Mouse (Mus musculus) ovary, postnatal 10 days (tissue): Measurements from ENCODE around the gene Tnk1.
A peak's percentile ranks its signal among the peaks of the same experiment; 100 is the strongest.

ENCODE experiments used
- DNase-seq: peaks from one replicate; pipeline ENCODE4 v3.0.0; 2022; ENCODE audit warnings: low spot score

Gene Tnk1

DNA sequence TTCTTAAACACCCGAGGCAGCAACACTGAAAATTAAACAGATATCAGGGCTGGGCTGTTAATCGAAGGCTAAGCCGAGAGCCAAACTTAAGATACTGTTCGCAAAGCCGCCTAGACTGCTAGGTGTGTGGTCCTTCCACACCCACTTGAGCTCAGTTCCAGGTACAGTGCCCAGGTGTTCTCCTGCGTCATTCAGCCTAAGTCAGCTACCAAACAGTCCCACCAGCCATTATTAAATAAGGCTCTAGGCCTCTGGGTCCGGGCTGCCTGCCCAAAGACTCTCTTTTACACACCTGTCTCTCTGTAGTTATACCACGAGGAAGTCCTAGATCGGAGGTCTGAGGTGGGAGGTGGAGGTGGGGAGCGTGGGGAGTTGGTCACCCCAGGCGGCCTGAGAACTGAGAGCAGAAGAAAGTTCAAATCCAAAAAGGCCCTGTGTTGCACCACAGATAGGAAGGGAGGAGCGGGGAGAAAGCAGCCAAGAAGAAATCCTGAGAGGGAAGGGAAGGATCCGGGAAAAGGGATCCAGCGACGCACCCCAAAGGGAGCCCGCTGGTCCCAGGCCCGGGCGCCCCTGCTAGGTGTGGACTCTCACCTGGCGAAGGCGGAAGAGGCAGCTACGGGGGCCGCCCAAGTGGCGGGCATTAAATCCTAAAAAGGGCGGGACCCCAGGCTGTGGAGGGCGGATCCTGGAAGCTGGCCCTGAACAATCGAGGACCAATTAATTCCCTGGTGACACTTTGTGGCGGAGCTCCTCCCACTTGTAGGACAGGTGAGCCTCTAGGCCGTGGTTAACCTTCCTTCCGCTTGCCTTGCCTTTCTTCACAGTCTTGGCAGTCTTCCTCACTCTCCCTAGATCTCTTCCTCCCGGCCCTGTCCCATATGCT lies at the start of gene Tnk1:
Gene Tnk1, minus strand, starts transcription at position 618 of the 886 bp plus-strand sequence.
- no peak for DNase-seq

- no peak for DNase-seq
Observed at GRCm38 (mm10) chr11:69904311-69904710, 45.8 kb upstream of the Tnk1 start.

DNA sequence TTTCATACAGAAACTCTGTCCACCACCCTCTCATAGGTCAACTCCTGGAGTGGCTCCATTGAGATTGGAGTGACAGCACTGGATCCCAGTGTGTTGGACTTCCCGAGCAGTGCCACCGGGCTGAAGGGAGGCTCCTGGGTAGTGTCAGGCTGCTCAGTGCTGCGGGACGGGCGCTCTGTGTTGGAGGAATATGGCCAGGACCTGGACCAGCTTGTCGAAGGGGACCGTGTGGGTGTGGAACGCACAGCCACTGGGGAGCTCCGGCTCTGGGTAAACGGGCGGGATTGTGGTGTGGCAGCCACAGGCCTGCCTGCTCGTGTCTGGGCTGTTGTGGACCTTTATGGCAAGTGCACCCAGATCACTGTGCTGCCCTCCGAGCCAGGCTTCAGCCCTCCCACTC lies 44.4 kb upstream of the Tnk1 start:
- no peak for DNase-seq

GRCm38 (mm10) chr11:69901993-69902392 lies 43.5 kb upstream of the Tnk1 start:
- no peak for DNase-seq

GRCm38 (mm10) chr11:69901406-69901846 lies 42.9 kb upstream of the Tnk1 start:
- peak; percentile 75 for DNase-seq

- DNase-seq: peak; percentile 69
Observed at GRCm38 (mm10) chr11:69900471-69901405, 42.2 kb upstream of the Tnk1 start, which contains the start of the genes 2810408A11Rik and Neurl4. Gene 2810408A11Rik, minus strand, starts transcription at chr11:69900987. Gene Neurl4, plus strand, starts transcription at chr11:69901072.

- no peak for DNase-seq
Observed at GRCm38 (mm10) chr11:69899870-69900269, 41.3 kb upstream of the Tnk1 start.

GRCm38 (mm10) chr11:69895291-69895690 lies 36.8 kb upstream of the Tnk1 start, which contains the start of gene Acap1:
Gene Acap1, minus strand, starts transcription at chr11:69895539.
- DNase-seq: no peak

DNA sequence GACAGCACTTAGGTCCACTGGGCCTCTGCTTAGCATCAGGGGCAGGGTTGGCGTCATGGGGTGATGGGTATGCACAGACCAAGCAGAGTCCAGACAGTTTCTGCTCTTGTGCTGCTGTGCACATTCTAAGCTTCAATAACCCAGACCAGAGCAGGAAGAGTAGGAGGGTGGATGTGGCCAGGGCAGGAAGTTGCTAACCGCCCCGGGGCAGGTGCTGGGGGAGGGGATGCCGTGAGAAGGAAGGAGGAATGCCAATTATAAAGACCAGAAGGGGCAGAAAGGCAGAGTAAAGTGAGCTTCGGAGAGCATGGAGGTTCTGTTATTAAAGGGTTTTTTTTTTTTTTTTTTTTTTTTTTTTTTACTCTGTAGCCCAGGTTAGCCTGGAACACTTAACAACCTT lies 36.1 kb upstream of the Tnk1 start:
- DNase-seq: no peak

DNA sequence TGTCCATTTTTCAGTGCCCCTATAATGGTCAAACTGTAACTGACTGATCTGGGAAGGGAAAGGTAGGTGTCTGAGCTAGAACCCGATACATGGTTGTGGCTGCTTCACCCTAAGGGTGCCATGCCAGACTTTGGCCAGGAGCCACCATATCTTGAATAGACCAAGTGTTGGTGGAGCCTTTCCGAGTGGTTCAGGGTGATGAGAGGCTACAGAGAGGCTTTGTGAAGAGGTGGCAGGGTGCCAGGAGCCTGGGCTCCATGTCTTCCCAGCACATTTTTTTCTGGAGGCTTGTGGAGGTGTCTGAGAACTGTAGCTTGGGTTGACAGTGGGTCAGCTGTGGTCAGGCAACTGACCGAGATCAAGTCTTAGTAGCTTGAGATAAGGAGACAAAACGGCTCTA lies 33.0 kb upstream of the Tnk1 start:
- DNase-seq: no peak

- DNase-seq: no peak
Observed at GRCm38 (mm10) chr11:69886907-69887635, 28.5 kb upstream of the Tnk1 start.

DNA sequence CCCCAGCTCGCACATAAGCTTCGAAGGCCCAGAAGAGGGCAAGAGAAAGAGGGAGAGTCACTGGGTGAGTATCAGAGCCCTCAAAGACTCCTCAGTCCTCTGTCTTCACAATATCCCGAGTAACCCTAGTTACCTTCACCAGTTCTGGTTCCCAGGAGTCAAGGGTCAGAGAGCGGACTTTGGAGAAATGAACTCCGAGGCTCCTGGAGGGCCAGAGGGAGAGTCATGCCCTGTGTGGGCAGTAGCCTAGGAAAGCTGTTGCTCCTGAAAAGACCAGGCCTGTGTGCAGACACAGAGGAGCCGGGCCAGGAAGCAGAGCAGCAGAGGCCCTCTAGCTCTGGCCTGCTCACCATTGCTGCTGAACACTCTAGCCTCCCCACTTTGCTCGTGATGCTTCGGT lies 26.1 kb upstream of the Tnk1 start:
- no peak for DNase-seq

DNA sequence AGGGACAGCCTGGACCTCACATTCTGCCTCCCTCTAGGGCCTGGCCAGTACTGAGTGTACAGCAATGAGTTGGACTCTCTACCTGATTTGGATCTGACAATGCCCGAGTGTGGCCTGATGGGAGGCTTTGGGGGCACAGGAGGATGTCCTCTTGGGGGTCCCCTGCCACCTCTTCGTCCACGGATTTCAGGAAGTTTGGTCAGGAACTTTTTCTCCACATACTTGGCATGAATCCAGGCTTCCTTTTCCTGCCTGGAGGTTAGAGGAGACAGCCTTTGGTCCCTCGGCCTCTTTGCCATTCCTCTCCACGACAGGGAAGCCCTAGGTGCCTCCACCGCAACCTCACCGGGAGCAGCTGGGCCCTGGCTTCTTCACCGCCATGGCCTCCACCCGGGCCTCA lies 25.7 kb upstream of the Tnk1 start:
- no peak for DNase-seq

- DNase-seq: no peak
Observed at GRCm38 (mm10) chr11:69883527-69884151, 25.1 kb upstream of the Tnk1 start.

- no peak for DNase-seq
Observed at GRCm38 (mm10) chr11:69883066-69883465, 24.5 kb upstream of the Tnk1 start.

DNA sequence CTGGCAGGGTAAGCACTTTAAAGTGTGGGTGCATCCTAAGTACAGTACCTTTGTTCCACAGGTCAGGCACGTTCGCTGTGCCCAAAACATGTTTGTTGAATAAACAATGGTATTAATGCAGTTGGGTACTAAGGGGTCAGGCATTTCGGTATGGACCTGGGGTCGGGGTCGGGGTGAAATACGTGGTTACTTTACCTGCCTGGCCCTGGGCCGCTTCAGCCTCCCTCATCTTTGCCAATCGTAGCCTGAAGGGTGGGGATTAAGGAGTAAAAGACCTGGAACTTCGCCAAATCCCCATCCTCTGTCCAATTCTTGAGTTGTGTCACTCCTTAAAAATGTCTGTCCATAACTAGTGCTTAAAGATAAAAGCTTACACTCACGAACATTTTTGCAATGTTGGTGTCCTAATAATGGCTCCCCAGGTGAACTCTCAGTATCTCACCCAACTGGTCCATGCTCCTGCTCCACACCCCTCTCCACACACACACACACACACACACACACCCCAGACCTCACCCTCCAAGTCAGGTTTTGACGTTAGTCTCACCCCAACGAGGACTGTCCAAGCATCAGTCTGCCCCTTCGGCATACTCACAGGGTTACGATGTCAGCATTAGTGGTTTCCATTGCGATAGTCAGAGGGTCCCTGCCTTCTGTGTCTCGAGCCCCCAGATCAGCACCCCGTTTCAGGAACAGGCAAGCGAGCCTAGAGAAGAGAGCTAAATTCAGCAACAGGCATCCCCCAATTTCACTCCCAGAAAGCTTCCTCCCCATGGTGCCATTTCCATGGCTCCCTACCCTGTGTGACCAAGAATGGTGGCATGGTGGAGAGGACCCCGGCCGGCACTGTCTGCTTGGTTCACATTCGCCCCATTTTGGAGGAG lies 23.5 kb upstream of the Tnk1 start:
- no peak for DNase-seq

GRCm38 (mm10) chr11:69880853-69881603 lies 22.5 kb upstream of the Tnk1 start, which contains the start of gene Kctd11:
Gene Kctd11, minus strand, starts transcription at chr11:69881406.
- peak; percentile 76 for DNase-seq

- DNase-seq: no peak
Observed at GRCm38 (mm10) chr11:69880506-69880852, 21.9 kb upstream of the Tnk1 start.

DNA sequence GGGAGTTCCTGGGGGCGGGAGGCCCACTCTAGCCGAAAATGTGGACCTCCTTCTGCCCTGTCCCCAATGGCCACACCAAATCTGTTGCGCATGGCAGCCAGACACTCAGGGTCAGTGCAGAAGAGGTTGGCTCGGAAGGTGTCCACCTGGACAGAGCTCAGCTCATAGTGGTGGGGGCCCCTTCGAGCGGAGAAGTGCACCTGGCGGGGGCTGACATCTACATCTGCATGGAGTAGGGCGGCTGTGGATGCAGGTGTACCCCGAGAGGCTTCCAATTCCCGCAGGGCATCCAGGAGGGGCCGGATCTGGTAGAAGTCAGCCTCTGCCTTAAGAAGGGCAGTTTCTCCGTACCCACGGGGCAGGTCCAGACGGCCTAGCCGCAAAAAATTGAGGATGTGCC lies 21.2 kb upstream of the Tnk1 start:
- DNase-seq: no peak

DNA sequence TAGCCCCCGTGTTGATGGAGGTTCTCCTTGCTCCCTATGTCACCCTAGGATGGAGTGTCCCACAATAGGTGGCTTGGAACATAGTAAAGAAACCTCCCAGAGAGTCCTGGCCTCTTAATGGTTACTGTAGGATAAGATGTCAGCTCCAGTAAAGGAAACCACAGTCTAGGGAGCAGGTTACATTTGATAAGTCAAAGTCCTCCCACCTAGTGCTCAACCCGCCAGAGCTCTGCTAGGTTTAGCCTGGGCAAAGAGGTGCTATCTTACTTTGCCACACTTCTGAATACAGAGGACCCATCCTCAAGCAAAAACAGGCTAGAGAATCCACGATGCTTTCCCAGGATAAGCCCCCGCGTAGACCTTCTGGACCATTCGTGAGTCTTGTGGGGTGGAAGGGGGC lies 20.4 kb upstream of the Tnk1 start:
- no peak for DNase-seq
